Mouse (Mus musculus) heart, embryonic 10.5 days (tissue): ENCODE measurements at regions not wholly inside any gene's neighbourhood (a gene's known extent, or its start where the extent isn't known, plus 50 kb on each side); places are given as distances from the start of the nearest gene placed in this dataset.

Experiments used
- DNase-seq: peaks from one replicate; pipeline ENCODE4 v3.0.0-alpha.2; 2017; ENCODE audit warnings: low spot score
- H3K27ac ChIP-seq: fragments of 300-500 bp; sonication (generic); 2 replicates; pipeline ENCODE4 v1.5.1; 2016; ENCODE audit warnings: mild to moderate bottlenecking
- H3K27me3 ChIP-seq: fragments of 300-500 bp; sonication (generic); 2 replicates; pipeline ENCODE4 v1.6.1; 2016; ENCODE audit warnings: mild to moderate bottlenecking; ENCODE audit not compliant: poor library complexity, insufficient read depth, severe bottlenecking
- H3K36me3 ChIP-seq: fragments of 300-500 bp; sonication (generic); 2 replicates; pipeline ENCODE4 v1.6.1; 2016; ENCODE audit warnings: mild to moderate bottlenecking, moderate library complexity
- H3K4me1 ChIP-seq: fragments of 300-500 bp; sonication (generic); 2 replicates; pipeline ENCODE4 v1.6.1; 2016; ENCODE audit warnings: mild to moderate bottlenecking
- H3K4me3 ChIP-seq: fragments of 300-500 bp; sonication (generic); 2 replicates; pipeline ENCODE4 v1.5.1; 2016; ENCODE audit warnings: mild to moderate bottlenecking, moderate library complexity
- H3K9me3 ChIP-seq: fragments of 300-500 bp; sonication (generic); 2 replicates; pipeline ENCODE4 v1.6.1; 2016; ENCODE audit warnings: mild to moderate bottlenecking, moderate library complexity
- WGBS: fragments of 180-500 bp; shearing (Covaris S2); methylation state at CpG from one replicate; pipeline ENCODE4 v1.1.7; 2016; 5-methylcytosine and 5-hydroxymethylcytosine counted together

- H3K27ac ChIP-seq: no peak overlapping the region
- no peaks in the 10 kb centered on the region for H3K9me3 ChIP-seq
- DNase-seq: no peak
- H3K27me3 ChIP-seq: no peaks in the 10 kb centered on the region
- no peaks in the 10 kb centered on the region for H3K4me1 ChIP-seq
- H3K4me3 ChIP-seq: no peak overlapping the region
- 66% methylated on average over 2 of the region's 2 CpGs for WGBS
- H3K36me3 ChIP-seq: no peaks in the 10 kb centered on the region
These were observed 73.6 kb upstream of the Ppp6c start for GRCm38 (mm10) chr2:39299798-39300382.

GRCm38 (mm10) chr2:39299290-39299689 lies 73.0 kb upstream of the Ppp6c start:
- DNase-seq: no peak
- no peak overlapping the region for H3K27ac ChIP-seq
- no peaks in the 10 kb centered on the region for H3K36me3 ChIP-seq
- H3K27me3 ChIP-seq: no peaks in the 10 kb centered on the region
- no peak overlapping the region for H3K4me3 ChIP-seq
- 74% methylated on average over 1 of the region's 1 CpGs for WGBS
- no peaks in the 10 kb centered on the region for H3K9me3 ChIP-seq
- no peaks in the 10 kb centered on the region for H3K4me1 ChIP-seq

DNA sequence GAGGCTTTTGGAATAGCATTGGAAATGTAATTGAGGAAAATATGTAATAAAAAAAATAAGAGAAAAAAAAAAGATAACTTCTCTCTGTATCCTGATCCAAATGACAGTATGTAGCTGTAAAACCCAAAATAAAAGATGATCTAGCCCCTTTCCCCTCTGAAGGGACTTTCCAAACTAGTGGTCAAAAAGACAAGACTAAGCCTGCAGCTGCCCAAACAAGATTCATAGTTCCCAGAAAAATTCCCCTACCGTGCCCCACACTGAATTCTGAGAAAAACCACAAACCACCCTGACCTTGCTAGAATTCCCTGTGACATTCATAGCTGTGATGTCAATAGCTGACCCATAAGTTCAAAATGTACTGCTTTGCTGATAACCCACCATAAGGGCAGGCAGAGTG lies 69.2 kb upstream of the Ppp6c start:
- Histone ChIP-seq H3K4me1 (no peaks in the 10 kb centered on the region), H3K27me3 (no peaks in the 10 kb centered on the region), H3K9me3 (no peaks in the 10 kb centered on the region), H3K4me3 (no peak overlapping the region), H3K27ac (no peak overlapping the region), H3K36me3 (no peaks in the 10 kb centered on the region)
- WGBS: 77% methylated on average over 1 of the region's 1 CpGs
- DNase-seq: no peak

DNA sequence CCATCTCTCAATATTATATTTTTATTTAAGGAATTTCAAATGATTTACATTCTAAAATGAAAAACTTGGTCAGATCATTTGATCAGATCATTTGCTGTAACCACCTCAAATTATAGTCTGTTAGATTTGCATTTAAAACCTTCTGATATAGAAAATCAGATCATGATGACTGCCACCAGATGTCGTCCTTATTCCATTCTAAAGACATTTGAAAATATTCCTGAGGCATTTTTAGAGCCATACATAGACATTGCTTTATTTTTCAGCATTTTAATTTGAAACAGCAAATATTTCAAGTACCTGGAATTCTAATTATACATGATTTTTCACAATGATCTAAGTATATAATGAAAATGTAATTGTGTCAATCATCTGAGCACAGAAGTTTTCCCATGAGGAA lies 52.0 kb upstream of the Ppp6c start:
- H3K4me1 ChIP-seq: no peaks in the 10 kb centered on the region
- no peak overlapping the region for H3K4me3 ChIP-seq
- no peak for DNase-seq
- 49% methylated on average over 1 of the region's 1 CpGs for WGBS
- H3K27ac ChIP-seq: no peak overlapping the region
- no peaks in the 10 kb centered on the region for H3K9me3 ChIP-seq
- H3K36me3 ChIP-seq: no peaks in the 10 kb centered on the region
- no peaks in the 10 kb centered on the region for H3K27me3 ChIP-seq
